Mouse (Mus musculus): ENCODE measurements around the gene Mical1. TPM values are rescaled to one million over a fixed set of nuclear protein-coding genes. Genes with fewer than 3 reads are reported as not detected.

Mical1 gene
- polyA plus RNA-seq (2014; fragmentation: Illumina TruSeq; extraction: RNeasy Lipid Tissue Mini Kit (QIAGEN cat#74804); ENCODE audit: low read depth, low replicate concordance): 12.2 TPM

GRCm38 (mm10) chr10:41476171-41477017 lies at the start of gene Mical1:
Gene Mical1, plus strand, starts transcription at chr10:41476314.

DNA sequence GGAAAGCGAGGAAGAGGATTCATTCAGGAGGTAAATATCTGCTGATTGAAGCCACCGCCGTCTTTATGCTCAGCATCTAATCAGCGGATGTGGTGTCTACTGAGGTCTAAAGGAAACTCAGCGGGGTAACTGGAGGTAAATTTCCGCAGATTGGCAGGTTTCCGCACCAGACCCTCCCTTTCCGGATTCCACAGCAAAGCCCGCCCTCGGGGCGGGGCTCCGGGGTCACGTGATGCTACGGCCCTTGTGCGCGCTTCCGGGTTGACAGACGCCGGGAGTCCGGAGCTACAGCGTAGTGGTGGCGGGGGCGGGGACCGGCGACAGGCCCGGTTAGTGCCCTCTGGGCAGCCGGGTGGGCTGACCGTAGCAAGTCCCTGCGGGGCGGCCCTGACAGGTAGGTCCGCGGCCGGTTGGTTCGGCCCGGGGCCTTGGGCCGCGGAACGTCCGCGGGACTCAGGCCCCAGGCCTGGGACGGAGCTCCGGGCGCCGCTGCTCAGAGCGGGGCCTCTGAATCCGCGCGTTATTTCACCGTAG lies 25.9 kb upstream of the Mical1 start, which contains the start of gene Zbtb24:
Gene Zbtb24, plus strand, starts transcription at position 247 of the 534 bp plus-strand sequence.

GRCm38 (mm10) chr10:41489708-41490517 lies 13.8 kb downstream of the Mical1 start, which contains the start of the genes Smpd2 and Ppil6:
Gene Smpd2, minus strand, starts transcription at chr10:41490369.
Gene Ppil6, plus strand, starts transcription at chr10:41490439.

DNA sequence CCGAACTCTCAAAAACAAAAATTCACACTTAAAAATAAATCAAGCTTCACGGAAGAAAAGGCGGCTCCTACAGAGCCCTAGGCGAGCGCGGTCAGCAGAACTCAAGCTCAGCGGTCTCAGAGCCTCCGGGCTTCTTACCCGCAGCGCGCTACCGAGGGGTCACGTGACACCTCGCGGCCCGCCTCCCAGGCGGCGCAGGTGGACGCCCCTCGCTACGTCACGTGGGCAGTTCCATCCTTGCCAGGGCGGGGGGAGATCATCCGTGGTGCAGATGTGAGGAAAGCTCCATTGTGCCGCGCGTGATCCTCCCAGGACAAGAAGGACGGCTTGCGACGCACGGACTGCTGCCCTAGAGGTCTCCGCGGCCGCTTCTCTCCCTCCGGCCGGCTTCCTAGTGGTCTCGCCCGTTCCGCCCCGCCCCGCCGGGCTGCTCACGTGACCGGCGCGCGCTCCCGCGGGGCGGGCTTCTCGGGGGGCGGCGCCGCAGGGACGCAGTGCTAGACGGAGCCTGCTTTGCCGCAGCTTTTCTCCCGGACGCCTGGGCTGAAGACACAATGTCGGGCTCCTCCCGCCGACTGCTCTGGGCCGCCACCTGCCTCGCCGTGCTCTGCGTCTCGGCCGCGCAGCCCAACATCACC lies 43.0 kb downstream of the Mical1 start, which contains the start of gene Cd164:
Gene Cd164, plus strand, starts transcription at position 434 of the 638 bp plus-strand sequence.

Other genes with a start within 250 kb of the Mical1 start
- gene Fig4, start 173.1 kb upstream of the Mical1 start, polyA plus RNA-seq (2014; fragmentation: Illumina TruSeq; extraction: RNeasy Lipid Tissue Mini Kit (QIAGEN cat#74804); ENCODE audit: low read depth, low replicate concordance): 18.8 TPM
- gene Ak9, start 172.3 kb upstream of the Mical1 start, polyA plus RNA-seq (2014; fragmentation: Illumina TruSeq; extraction: RNeasy Lipid Tissue Mini Kit (QIAGEN cat#74804); ENCODE audit: low read depth, low replicate concordance): 2.2 TPM
- gene Zbtb24, start 25.9 kb upstream of the Mical1 start, polyA plus RNA-seq (2014; fragmentation: Illumina TruSeq; extraction: RNeasy Lipid Tissue Mini Kit (QIAGEN cat#74804); ENCODE audit: low read depth, low replicate concordance): 16.5 TPM
- gene Smpd2, start 14.1 kb downstream of the Mical1 start, polyA plus RNA-seq (2014; fragmentation: Illumina TruSeq; extraction: RNeasy Lipid Tissue Mini Kit (QIAGEN cat#74804); ENCODE audit: low read depth, low replicate concordance): 55.0 TPM
- 11.5 TPM for gene Ppil6, start 14.1 kb downstream of the Mical1 start, polyA plus RNA-seq (2014; fragmentation: Illumina TruSeq; extraction: RNeasy Lipid Tissue Mini Kit (QIAGEN cat#74804); ENCODE audit: low read depth, low replicate concordance)
- 223 TPM for gene Cd164, start 43.1 kb downstream of the Mical1 start, polyA plus RNA-seq (2014; fragmentation: Illumina TruSeq; extraction: RNeasy Lipid Tissue Mini Kit (QIAGEN cat#74804); ENCODE audit: low read depth, low replicate concordance)
- 5.9 TPM for gene Ccdc162, start 240.3 kb downstream of the Mical1 start, polyA plus RNA-seq (2014; fragmentation: Illumina TruSeq; extraction: RNeasy Lipid Tissue Mini Kit (QIAGEN cat#74804); ENCODE audit: low read depth, low replicate concordance)

All from adipose tissue, adult 10 weeks (tissue).